Mouse (Mus musculus) left cerebral cortex, postnatal 10 days (tissue): ENCODE measurements around the gene Arntl. TPM values are rescaled to one million over a fixed set of nuclear protein-coding genes. Genes with fewer than 3 reads are reported as not detected.

ENCODE experiments used
- DNase-seq, 2 experiments: peaks; one replicate each; pipeline ENCODE4 v3.0.0; 2021 to 2022; ENCODE audit warnings: low spot score in 2 of 2, mixed read lengths in 1 of 2; ENCODE audit errors: extremely low spot score in 1 of 2
- intact Hi-C: fragments of 180-260 bp; cut with DNase I; formaldehyde crosslinking; loops from one replicate; pipeline ENCODE4 v1.15.1; 2025
- total RNA-seq, 2 experiments: library from RNA; stranded (reverse); gene quantifications; 2 replicates each; pipeline ENCODE4 v1.2.3; 2021

Gene Arntl
- total RNA-seq, 2 experiments from 2014 or later, result 26.5 to 28.9 TPM

DNA sequence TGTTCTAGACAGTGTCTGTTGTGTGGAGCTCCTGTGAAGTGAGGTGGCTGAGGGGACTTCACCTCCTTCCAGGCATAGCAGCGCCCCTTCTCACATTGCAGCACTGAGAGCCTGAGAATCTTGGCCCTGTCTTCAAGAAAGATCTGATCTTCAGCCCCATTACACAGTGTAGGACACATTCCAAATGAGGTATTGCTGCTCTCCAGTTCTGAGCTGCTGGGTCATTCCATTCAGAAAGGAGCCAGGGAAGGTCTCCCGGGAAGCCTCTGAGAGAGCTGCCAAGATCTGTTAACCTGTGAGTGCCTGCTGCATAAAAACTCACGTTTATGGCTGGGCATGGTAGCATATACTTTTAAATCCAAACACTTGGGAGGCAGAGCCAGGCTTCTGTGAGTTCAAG lies 5.7 kb upstream of the Arntl start:
- no peak for DNase-seq
- intact Hi-C loops, result no loop called here

GRCm38 (mm10) chr7:113207471-113208387 lies 464 bp downstream of the Arntl start:
- DNase-seq, result peak in 1 of 2 experiments; percentile 86
- intact Hi-C loops, result loop anchor here (5.0 kb wide), 3 partner anchors 40 to 65 kb away; no protein-coding TSS in a partner anchor

DNA sequence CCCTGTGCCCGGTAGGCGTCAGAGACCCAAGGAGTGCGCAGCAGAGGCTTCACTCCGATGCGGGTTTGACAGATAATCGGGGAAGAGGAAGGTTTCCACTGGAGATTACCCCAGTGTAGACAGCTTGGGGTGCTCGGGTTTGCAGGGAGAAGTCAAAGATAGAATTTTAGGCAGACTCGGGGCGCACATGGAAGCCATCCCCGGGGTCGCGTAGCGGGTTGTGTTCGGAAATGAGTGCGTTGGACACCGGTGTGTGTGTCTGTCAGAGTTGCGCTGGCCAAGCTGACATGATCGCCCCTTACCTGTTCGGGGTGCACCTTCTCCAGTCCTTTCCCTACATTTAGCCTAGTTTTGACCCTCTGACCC lies 1.1 kb downstream of the Arntl start:
- peak in 1 of 2 experiments; percentile 38 for DNase-seq
- intact Hi-C loops, result loop anchor here (5.0 kb wide), 3 partner anchors 39 to 66 kb away; no protein-coding TSS in a partner anchor

DNA sequence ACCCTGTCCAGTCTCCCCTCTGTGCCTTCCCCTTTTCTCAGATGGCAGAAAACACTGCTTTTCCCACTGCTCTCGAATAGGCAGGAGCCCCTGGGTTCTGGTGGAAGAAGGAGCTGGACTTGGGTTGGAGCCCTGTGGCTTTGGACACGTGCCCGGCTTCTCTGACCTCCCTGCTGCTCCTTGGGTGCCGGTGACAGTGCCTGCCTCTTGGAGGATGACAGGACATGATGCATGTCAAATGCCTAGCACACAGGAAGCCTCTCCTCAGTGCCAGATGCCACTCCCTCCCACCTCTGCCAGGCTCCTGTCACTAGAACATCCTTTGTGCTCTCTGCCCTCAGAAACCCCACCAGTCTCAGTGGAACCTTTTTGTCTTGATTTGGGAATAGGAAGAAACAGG lies 3.2 kb downstream of the Arntl start:
- intact Hi-C loops, result no loop called here
- peak in 1 of 2 experiments; percentile 50 for DNase-seq

GRCm38 (mm10) chr7:113214245-113215169 lies 7.2 kb downstream of the Arntl start:
- DNase-seq, result no peak
- intact Hi-C loops, result no loop called here

DNA sequence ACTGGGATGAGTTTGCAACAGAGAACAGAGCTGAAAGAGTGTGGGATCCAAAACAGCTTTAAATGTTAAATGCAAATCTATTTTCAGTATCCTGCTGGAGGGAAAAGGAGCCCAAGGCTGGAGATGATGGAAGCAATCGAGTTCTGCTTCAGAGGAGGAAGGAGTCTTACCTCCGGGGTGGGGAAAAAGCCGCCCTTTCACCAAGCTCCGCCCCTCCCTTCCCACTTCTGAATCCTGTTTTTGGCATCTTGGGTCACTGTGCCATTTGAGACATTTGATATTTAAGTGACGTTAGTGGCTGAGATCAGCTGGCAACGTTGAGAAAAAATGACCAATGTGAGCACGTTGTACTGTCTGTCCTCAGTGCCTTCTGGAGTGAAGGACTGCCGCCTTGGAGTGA lies 8.9 kb downstream of the Arntl start:
- intact Hi-C loops, result no loop called here
- no peak for DNase-seq

DNA sequence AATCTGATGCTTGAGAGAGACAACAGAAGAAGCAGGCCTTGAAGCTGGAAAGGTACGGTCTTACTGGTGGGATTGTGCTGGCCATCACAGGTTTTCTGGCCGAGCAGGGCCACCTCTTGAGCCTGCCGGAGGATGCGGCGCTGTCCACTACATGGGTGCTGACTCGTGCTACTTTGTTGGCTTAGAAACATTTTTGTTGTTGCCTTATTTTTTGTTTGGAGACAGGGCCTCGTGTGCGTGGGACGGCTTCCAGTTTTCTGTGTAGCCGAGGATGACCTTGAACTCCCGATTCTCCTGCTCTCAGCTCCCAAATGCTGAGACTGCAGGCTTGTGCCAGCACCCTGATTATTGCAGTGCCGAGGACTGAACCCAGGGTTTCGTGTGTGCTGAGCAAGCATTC lies 12.2 kb downstream of the Arntl start:
- DNase-seq, result no peak
- intact Hi-C loops, result no loop called here

DNA sequence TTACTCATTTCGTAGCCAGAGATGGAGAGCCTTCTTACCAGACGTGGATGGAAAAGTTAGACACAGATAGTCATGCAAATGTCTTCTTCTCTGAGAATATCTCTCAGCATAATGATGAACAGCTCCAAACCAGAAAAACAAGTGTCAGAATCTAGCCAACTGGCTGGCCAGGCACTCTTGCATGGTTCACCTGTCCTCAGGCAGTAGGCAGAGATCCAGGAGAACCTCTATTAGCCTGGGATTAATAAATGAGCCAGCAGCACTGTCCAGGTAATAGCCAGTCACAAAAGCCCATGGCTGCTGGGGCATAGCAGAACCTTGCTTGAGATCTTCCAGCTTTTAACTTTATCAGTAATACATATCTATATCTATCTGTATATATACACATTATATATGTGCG lies 12.6 kb downstream of the Arntl start:
- no peak for DNase-seq
- intact Hi-C loops, result no loop called here

DNA sequence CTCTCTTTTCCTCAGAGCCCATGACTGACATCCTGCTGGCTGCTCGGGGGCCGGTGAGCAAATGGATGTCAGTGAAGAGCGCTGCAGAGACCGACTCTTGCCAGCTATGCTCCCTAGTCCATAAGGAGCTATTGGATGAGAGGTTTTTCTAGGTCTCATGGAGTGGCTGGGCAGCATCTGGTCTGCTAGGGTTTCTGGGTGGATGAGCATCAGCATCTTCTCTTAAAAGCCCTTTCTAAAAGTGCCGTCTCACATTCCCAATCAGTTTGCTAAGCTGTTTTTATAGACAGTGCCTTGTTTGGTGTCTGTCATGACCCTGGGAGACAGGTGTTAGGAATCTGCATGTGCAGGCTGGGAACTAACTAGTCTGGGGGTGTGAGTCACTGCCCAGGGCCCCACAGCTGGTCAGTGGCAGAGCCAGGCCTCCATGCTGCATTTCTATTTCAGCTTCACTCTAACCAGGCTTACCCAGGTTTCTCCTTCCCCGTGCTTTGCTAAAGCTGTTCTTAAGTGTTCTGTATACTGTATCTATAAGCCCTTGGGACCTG lies 13.5 kb downstream of the Arntl start:
- intact Hi-C loops, result no loop called here

GRCm38 (mm10) chr7:113222821-113223220 lies 15.6 kb downstream of the Arntl start:
- DNase-seq, result no peak
- intact Hi-C loops, result no loop called here

More for the DNA sequence above, 13.5 kb downstream of the Arntl start:
- DNase-seq, result no peak

GRCm38 (mm10) chr7:113224620-113225019 lies 17.4 kb downstream of the Arntl start:
- intact Hi-C loops, result no loop called here
- no peak for DNase-seq

DNA sequence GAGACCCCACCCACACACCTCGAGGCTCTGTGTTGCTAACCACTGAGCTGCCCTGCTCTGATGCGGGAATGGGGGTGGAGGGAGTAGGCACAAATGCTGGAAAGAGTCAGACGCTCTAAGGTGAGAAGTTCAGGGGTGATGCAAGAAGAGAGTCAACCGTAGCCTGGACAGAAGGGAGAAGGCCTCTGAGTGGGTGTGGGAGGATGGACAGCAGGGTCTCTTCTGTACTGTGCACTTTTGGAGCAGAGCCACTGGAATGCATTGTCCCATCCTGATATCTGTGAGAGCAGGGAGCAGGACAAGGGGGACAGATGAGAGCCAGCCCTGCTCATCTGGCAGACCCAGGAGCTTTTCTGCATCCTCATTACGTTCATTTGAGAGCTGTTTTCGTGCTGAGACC lies 21.2 kb downstream of the Arntl start:
- intact Hi-C loops, result no loop called here
- no peak for DNase-seq

DNA sequence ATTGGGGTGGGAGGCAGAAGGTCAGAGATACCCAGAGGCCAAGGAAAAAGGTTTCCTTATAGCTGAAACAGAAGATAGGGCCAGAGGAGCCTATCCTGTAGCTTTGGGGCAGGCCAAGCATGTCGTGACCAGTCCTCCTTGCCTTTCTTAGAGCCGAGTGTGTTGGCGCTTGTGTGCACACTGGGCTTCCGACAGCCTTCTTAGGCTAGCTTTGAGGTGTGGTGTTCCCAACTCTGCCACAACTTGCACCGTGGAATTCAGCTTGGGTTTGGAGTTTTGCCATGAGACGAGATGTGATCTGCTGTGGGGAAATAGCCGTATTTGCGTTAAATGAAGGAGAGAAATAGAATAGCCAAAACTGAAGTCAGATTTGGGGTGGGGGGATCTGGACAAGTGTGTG lies 28.9 kb downstream of the Arntl start:
- no peak for DNase-seq
- intact Hi-C loops, result no loop called here

DNA sequence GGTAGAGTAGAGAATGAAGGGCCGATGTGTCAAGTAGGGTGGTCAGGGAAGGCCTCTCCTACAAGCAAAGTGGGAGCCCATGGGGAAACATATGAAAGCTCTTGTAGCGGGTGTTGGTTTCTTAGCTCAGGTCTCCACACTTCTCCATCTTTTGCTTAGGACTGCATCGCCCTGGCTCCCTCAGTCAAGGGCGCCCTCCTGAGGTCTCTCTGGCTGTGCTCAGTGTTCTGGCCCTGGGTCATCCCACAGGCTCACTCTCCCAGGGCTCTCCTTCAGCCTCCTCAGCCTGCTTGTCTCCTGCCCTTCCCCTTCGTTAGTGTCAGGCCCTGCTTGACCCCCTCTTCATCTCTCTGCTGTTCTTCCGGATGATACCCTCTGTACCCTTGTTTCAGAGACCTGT lies 31.1 kb downstream of the Arntl start:
- intact Hi-C loops, result no loop called here
- no peak for DNase-seq

DNA sequence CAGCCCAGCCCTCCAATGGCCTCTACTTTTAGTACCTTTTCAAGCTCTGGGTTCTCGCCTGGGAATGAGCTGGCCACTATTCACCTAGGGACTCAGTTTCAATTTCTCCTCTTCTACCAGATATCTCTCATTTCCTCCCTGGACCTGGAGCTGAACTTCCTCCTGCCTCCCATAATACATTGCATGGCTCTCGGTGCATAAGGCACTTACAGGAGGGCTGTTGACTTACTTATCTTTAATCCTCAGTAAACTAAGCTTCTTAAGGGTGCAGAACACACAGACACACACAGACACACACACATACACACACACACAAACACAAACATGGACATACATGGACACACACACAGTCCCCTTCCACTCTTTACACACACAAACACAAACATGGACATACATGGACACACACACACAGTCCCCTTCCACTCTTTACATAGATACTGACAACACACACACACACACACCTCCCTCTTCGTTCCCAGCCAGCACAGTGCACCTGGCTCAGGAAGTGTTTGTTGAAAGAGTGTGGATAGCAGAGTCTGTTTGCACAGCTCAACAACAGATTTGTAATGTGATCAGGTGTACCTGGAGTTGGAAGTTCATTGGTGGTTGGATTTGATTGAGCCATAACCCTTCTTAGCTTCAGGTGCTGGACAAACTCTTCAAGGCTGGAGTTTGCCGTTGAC lies 32.3 kb downstream of the Arntl start:
- DNase-seq, result no peak
- intact Hi-C loops, result no loop called here

DNA sequence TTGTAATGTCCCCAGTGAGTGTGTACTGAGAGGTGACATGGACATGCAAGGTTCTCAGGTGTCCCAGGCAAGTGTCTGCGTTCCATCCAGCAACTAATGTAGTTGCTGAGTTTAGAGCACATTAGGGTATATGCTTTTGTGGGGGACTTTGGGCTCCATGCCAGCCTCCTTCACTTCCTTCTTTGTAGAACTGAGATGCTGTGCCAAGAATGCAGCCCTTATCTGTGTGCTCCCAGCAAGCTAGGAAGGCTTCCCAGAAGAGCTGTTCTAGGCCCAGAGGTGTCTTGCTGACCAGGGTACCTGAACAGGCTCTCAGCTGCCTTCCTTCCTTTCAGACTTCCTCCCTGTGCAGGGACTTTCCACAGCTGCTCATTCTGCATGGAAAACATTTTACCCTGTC lies 33.2 kb downstream of the Arntl start:
- peak in 1 of 2 experiments; percentile 51 for DNase-seq
- intact Hi-C loops, result no loop called here

DNA sequence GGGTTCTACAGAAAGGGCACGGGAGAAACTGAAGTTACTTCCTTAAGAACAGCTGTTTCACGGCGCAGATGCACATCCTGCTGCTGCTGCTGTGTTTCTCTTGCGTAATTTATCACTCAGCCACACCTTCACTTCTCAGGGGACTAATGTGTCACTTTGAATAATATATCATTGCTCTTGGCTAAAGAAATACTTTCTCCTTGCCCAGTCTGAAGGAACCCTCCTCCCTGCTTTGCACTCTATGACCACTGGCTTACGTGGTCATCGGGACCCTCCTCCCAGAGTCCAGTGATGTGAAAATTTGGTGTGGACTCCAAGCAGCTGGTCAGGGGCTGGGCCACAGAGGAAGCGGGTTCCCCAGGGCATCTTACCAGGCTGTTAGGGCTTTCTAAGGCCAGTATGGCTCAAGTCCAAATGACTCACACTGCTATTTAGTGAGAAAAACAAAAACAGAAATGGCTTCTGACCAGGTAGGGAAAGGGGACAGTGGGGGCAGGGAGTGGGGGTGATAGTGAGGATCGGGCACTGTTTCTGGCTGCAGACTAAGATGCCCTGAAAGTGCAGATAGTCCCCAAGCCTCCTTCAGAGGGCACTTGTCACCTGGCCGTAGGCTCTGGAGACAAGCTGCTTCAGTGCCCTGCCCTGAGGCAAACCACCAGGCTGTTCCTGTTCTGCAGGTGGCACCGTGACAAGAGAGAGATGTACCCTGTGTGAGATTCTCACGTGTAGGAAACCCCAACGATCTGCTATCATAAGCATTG lies 34.8 kb downstream of the Arntl start:
- DNase-seq, result no peak
- intact Hi-C loops, result no loop called here

DNA sequence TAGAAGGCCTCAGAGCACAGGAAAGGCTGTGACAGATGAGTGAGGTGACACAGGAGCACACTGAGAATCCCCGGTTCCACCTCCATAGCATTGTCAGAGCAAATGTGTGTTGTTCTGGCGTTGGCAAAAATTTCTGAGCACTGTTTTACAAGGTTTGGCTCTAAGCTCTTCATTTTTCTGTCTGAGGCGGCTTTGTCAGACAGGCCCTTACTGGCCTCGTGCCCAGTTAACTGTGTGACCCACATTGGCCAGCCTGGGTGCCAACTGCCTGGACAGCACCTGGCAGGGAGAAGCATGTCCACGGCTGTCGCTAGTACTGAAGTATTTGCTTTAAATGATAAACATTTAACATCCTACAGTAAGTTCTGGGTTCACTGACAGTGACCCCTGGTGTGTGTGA lies 35.4 kb downstream of the Arntl start:
- intact Hi-C loops, result no loop called here
- DNase-seq, result peak in 1 of 2 experiments; percentile 67
